ENCODE assay signal across 8 mouse cellular contexts in genomic region chr6:125096597-125097345, GRCm38 (mm10). TPM values are rescaled to one million over a fixed set of nuclear protein-coding genes. Genes with fewer than 3 reads are reported as not detected.
DNase-seq lines count a peak whose midpoint lies in the region; ATAC-seq and TF ChIP-seq lines count a peak whose summit lies in the region.

No protein-coding gene starts in this region.

- H3K4me1 ChIP-seq in embryonic facial prominence, embryonic 12.5 days: peaks cover 33% of the 10 kb centered on the region
- peaks cover 21 to 30% of the 10 kb centered on the region in 2 experiments for H3K4me1 ChIP-seq in heart, embryonic 14.5 days (ENCODE audit: control insufficient read depth in 2 of 2, insufficient read depth in 2 of 2, low read length in 2 of 2)
- H3K4me1 ChIP-seq in lung, postnatal 0 days (ENCODE audit: insufficient read depth, low read depth, low read length): peaks cover 20% of the 10 kb centered on the region

- peaks cover 38% of the 10 kb centered on the region for H3K36me3 ChIP-seq in embryonic facial prominence, embryonic 12.5 days
- H3K36me3 ChIP-seq in heart, embryonic 14.5 days (ENCODE audit: control insufficient read depth, insufficient read depth, low read length): peaks cover 39% of the 10 kb centered on the region
- H3K36me3 ChIP-seq in lung, postnatal 0 days (ENCODE audit: insufficient read depth, low read length): peaks cover 18% of the 10 kb centered on the region; the same call in 1 of the 2 replicates

- WGBS in embryonic facial prominence, embryonic 12.5 days: under 1% methylated on average over 31 of the region's 44 CpGs
- WGBS in heart, embryonic 14.5 days: under 1% methylated on average over 33 of the region's 44 CpGs
- WGBS in lung, postnatal 0 days: 0% methylated on average over 23 of the region's 44 CpGs

- peak overlapping the region; percentile 97 for H3K9ac ChIP-seq in embryonic facial prominence, embryonic 12.5 days
- H3K9ac ChIP-seq in heart, embryonic 14.5 days (ENCODE audit: low read length): peak overlapping the region; percentile 97
- H3K9ac ChIP-seq in lung, postnatal 0 days (replicated peaks; ENCODE audit: low read depth): peak overlapping the region; percentile 77

- peak; percentile 47 for ATAC-seq in embryonic facial prominence, embryonic 12.5 days (ENCODE audit: insufficient number of reproducible peaks, insufficient read depth, low FRiP score, low TSS enrichment)
- peak; percentile 57 for ATAC-seq in heart, embryonic 14.5 days (ENCODE audit: insufficient number of reproducible peaks, insufficient read depth, low FRiP score, low read depth)
- ATAC-seq in lung, postnatal 0 days: peak; percentile 47

- H3K27me3 ChIP-seq in embryonic facial prominence, embryonic 12.5 days: no peaks in the 10 kb centered on the region
- no peaks in the 10 kb centered on the region for H3K27me3 ChIP-seq in heart, embryonic 14.5 days (ENCODE audit: control insufficient read depth, insufficient read depth, low read length)
- H3K27me3 ChIP-seq in lung, postnatal 0 days (replicated peaks; ENCODE audit: insufficient read depth, low read length): no peaks in the 10 kb centered on the region

- peak overlapping the region; percentile 96 for H3K27ac ChIP-seq in embryonic facial prominence, embryonic 12.5 days
- H3K27ac ChIP-seq in heart, embryonic 14.5 days (replicated peaks in 1 of 2; ENCODE audit: control insufficient read depth in 1 of 2, insufficient read depth in 1 of 2, low read depth in 2 of 2, low read length in 2 of 2): peak overlapping the region; percentile 90 to 97
- H3K27ac ChIP-seq in lung, postnatal 0 days (ENCODE audit: low read length): peak overlapping the region; percentile 93

- DNase-seq in CD4-positive, CD25-positive, alpha-beta regulatory T cell, adult 2 months (ENCODE audit: low read depth, low spot score): peak; percentile 75
- peak; percentile 83 to 90 for DNase-seq in adrenal gland, adult (ENCODE audit: inconsistent age in 2 of 2, low spot score in 1 of 2)
- peak; percentile 87 for DNase-seq in kidney, postnatal 10 days
- peak; percentile 69 for DNase-seq in lung, postnatal 0 days (ENCODE audit: low spot score)
- DNase-seq in ovary, postnatal 36 days (ENCODE audit: low spot score): peak; percentile 63
- peak; percentile 83 for DNase-seq in thymus, postnatal 4 days

- H3K4me3 ChIP-seq in embryonic facial prominence, embryonic 12.5 days: peak overlapping the region; percentile 100
- H3K4me3 ChIP-seq in heart, embryonic 14.5 days (ENCODE audit: control insufficient read depth in 1 of 2, insufficient read depth in 1 of 2, low read depth in 1 of 2, low read length in 2 of 2): peak overlapping the region; percentile 93 to 99
- peak overlapping the region; percentile 82 for H3K4me3 ChIP-seq in lung, postnatal 0 days (ENCODE audit: low read depth, low read length)

- no peak for TF ChIP-seq CTCF in lung, postnatal 0 days (IDR thresholded peaks at IDR 0.05)

- TF ChIP-seq EP300 in lung, postnatal 0 days (IDR thresholded peaks at IDR 0.05): no peak

- H3K4me2 ChIP-seq in embryonic facial prominence, embryonic 12.5 days (replicated peaks): peak overlapping the region; percentile 88
- peak overlapping the region; percentile 80 for H3K4me2 ChIP-seq in heart, embryonic 14.5 days (ENCODE audit: low read length)
- peak overlapping the region; percentile 88 for H3K4me2 ChIP-seq in lung, postnatal 0 days (replicated peaks; ENCODE audit: low read depth, low read length)

- H3K9me3 ChIP-seq in embryonic facial prominence, embryonic 12.5 days: no peaks in the 10 kb centered on the region
- H3K9me3 ChIP-seq in heart, embryonic 14.5 days (ENCODE audit: control insufficient read depth, low read length): no peaks in the 10 kb centered on the region
- no peaks in the 10 kb centered on the region for H3K9me3 ChIP-seq in lung, postnatal 0 days (ENCODE audit: low read length)

RNA-seq across cellular contexts. Expression of gene Chd4, which starts 1.0 kb away (rescaled TPM):
- polyA plus RNA-seq in embryonic facial prominence, embryonic 12.5 days (2016; fragmentation: Nextera tagmentation; extraction: Ambion mirVana): 90.0 and 104 TPM in 2 replicates
- 58.6 and 67.4 TPM in 2 replicates for polyA plus RNA-seq in heart, embryonic 14.5 days (2014; fragmentation: Nextera tagmentation; extraction: Ambion mirVana)
- 53.5 and 59.8 TPM in 2 replicates for polyA plus RNA-seq in lung, postnatal 0 days (2015; fragmentation: Nextera tagmentation; extraction: Ambion mirVana)

RNA-seq across cellular contexts. Expression of gene Lpar5, which starts 29.1 kb away (rescaled TPM):
- 0.53 and 0.61 TPM in 2 replicates for polyA plus RNA-seq in embryonic facial prominence, embryonic 12.5 days (2016; fragmentation: Nextera tagmentation; extraction: Ambion mirVana)
- polyA plus RNA-seq in heart, embryonic 14.5 days (2014; fragmentation: Nextera tagmentation; extraction: Ambion mirVana): 0.36 TPM in 1 of 2 replicates, not detected in the other
- 0.19 and 0.44 TPM in 2 replicates for polyA plus RNA-seq in lung, postnatal 0 days (2015; fragmentation: Nextera tagmentation; extraction: Ambion mirVana)

RNA-seq across cellular contexts. Expression of gene Nop2, which starts 34.9 kb away (rescaled TPM):
- 68.0 and 70.1 TPM in 2 replicates for polyA plus RNA-seq in embryonic facial prominence, embryonic 12.5 days (2016; fragmentation: Nextera tagmentation; extraction: Ambion mirVana)
- polyA plus RNA-seq in heart, embryonic 14.5 days (2014; fragmentation: Nextera tagmentation; extraction: Ambion mirVana): 35.3 and 36.6 TPM in 2 replicates
- polyA plus RNA-seq in lung, postnatal 0 days (2015; fragmentation: Nextera tagmentation; extraction: Ambion mirVana): 16.9 and 17.7 TPM in 2 replicates

RNA-seq across cellular contexts. Expression of gene Acrbp, which starts 47.3 kb away (rescaled TPM):
- polyA plus RNA-seq in embryonic facial prominence, embryonic 12.5 days (2016; fragmentation: Nextera tagmentation; extraction: Ambion mirVana): 17.6 and 21.0 TPM in 2 replicates
- 5.4 and 6.5 TPM in 2 replicates for polyA plus RNA-seq in heart, embryonic 14.5 days (2014; fragmentation: Nextera tagmentation; extraction: Ambion mirVana)
- polyA plus RNA-seq in lung, postnatal 0 days (2015; fragmentation: Nextera tagmentation; extraction: Ambion mirVana): 4.1 and 4.4 TPM in 2 replicates

RNA-seq across cellular contexts. Expression of gene Iffo1, which starts 48.3 kb away (rescaled TPM):
- polyA plus RNA-seq in embryonic facial prominence, embryonic 12.5 days (2016; fragmentation: Nextera tagmentation; extraction: Ambion mirVana): 19.1 and 24.0 TPM in 2 replicates
- polyA plus RNA-seq in heart, embryonic 14.5 days (2014; fragmentation: Nextera tagmentation; extraction: Ambion mirVana): 8.7 and 9.7 TPM in 2 replicates
- 7.1 and 8.3 TPM in 2 replicates for polyA plus RNA-seq in lung, postnatal 0 days (2015; fragmentation: Nextera tagmentation; extraction: Ambion mirVana)

Comparison
In these comparisons a context has a peak if more than half of its experiments do, and no peak if none do; other contexts are left out.
1. Peak in every context shown above with its lines: DNase-seq, ATAC-seq, H3K4me3 ChIP-seq and H3K27ac ChIP-seq.